Mouse (Mus musculus) midbrain, embryonic 13.5 days (tissue): Measurements from ENCODE around the gene Nceh1. TPM values are rescaled to one million over a fixed set of nuclear protein-coding genes. Genes with fewer than 3 reads are reported as not detected.

Source experiments
- ATAC-seq: fragments of 200-750 bp; cut with Nextera tagmentation; 2 replicates; pipeline ENCODE4 v1.8.0; 2017; ENCODE audit warnings: mild to moderate bottlenecking, moderate TSS enrichment, moderate library complexity
- H3K27ac ChIP-seq: fragments of 300-500 bp; sonication (generic); 2 replicates; pipeline ENCODE4 v1.5.1; 2015; ENCODE audit warnings: inconsistent platforms, mild to moderate bottlenecking, moderate library complexity
- H3K27me3 ChIP-seq: fragments of 300-500 bp; sonication (generic); 2 replicates; pipeline ENCODE4 v1.6.1; 2015; ENCODE audit warnings: mild to moderate bottlenecking, inconsistent platforms
- H3K36me3 ChIP-seq: fragments of 300-500 bp; sonication (generic); 2 replicates; pipeline ENCODE4 v1.6.1; 2015; ENCODE audit warnings: mild to moderate bottlenecking, inconsistent platforms
- H3K4me1 ChIP-seq: fragments of 300-500 bp; sonication (generic); replicated peaks from 2 replicates; pipeline ENCODE4 v1.6.1; 2015; ENCODE audit warnings: inconsistent platforms
- H3K4me2 ChIP-seq: fragments of 300-500 bp; sonication (generic); replicated peaks from 2 replicates; pipeline ENCODE4 v1.6.1; 2015; ENCODE audit warnings: moderate library complexity, mild to moderate bottlenecking, inconsistent platforms
- H3K4me3 ChIP-seq: fragments of 300-500 bp; sonication (generic); replicated peaks from 2 replicates; pipeline ENCODE4 v1.5.1; 2015; ENCODE audit warnings: mild to moderate bottlenecking, inconsistent platforms
- H3K9ac ChIP-seq: fragments of 300-500 bp; sonication (generic); replicated peaks from 2 replicates; pipeline ENCODE4 v1.6.1; 2015; ENCODE audit warnings: mild to moderate bottlenecking, inconsistent platforms
- H3K9me3 ChIP-seq: fragments of 300-500 bp; sonication (generic); 2 replicates; pipeline ENCODE4 v1.6.1; 2016; ENCODE audit warnings: mild to moderate bottlenecking, inconsistent platforms
- WGBS: fragments of 180-500 bp; shearing (Covaris S2); methylation state at CpG from one replicate; pipeline ENCODE4 v1.1.7; 2015; 5-methylcytosine and 5-hydroxymethylcytosine counted together
- polyA plus RNA-seq: library from polyadenylated mRNA; unstranded; fragments of >200 nt; fragmentation: Nextera tagmentation; extraction: Ambion mirVana; gene quantifications from 2 replicates; pipeline ENCODE4 v1.2.1, GENCODE M21; 2015

Gene Nceh1
- polyA plus RNA-seq, 1 experiment from 2014 or later = 4.8 TPM

DNA sequence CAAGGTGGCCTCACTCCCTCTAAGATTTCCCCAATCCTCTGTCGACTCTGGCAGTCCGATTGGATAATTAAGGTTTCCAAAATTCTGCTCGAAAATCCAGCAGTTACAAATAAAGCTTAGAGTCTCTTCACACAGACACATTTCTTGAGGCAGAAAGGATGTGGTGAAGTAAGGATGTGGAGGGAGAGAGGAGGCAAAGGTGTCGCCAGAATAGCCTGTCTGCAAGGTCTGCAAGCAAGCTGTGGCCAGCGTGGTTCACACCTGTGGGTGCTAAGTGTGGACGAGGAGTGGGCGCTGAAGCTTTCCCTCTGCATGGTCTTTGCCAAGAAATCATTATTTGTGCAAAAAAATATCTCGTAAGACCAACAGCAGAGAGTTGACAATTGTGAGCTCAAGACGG lies 139.8 kb downstream of the Nceh1 start:
- Histone ChIP-seq H3K4me1 (no peaks in the 10 kb centered on the region), H3K27ac (no peak overlapping the region), H3K36me3 (no peaks in the 10 kb centered on the region), H3K27me3 (no peaks in the 10 kb centered on the region), H3K4me3 (no peak overlapping the region), H3K4me2 (no peak overlapping the region), H3K9ac (no peak overlapping the region), H3K9me3 (no peaks in the 10 kb centered on the region)
- no peak for ATAC-seq
- WGBS = 90% methylated on average over 9 of the region's 9 CpGs

DNA sequence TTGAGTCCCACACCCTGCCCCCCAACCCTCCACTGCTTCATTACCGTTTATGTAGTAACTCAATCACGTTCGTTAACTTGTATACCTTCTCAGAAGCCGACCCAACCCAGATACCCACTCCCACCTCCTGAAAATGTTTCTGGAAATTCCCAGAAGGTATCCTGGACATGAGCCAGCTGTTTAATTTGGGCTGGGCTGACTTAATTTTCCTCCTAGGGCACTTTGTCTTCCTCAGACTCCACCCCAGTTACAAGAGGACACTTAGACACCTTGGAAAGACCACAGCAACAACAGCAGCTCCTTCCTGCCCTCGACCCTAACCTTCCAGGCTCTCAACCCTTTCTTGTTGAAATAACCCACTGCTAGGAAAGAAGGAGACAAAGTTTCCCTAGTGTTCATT lies 140.8 kb downstream of the Nceh1 start:
- Histone ChIP-seq H3K4me2 (no peak overlapping the region), H3K36me3 (no peaks in the 10 kb centered on the region), H3K4me1 (no peaks in the 10 kb centered on the region), H3K9ac (no peak overlapping the region), H3K27ac (no peak overlapping the region), H3K9me3 (no peaks in the 10 kb centered on the region), H3K27me3 (no peaks in the 10 kb centered on the region), H3K4me3 (no peak overlapping the region)
- 84% methylated on average over 5 of the region's 5 CpGs for WGBS
- no peak for ATAC-seq

DNA sequence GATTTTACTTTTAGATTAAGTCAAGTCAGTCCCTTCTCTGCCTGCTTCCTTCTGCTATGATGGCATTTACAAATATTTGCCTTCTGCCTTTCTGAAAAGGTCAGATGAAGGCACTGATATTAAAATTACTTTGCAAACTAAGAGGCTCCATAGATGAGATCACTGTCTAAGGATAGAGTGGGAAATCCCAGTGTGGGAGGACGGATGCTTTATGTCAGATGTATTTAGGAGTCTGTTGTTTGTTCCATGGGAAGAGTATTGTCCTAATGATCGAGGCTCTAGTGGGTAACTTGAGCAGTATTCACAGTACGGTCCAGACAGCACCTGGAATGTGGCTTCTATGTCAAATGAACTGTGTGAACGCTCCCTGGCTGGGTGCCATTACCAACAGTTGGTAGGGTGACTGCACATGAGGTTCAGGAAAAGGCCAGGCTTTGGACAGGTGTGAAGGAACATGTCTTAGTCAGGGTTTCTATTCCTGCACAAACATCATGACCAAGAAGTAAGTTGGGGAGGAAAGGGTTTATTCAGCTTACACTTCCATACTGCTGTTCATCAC lies 143.9 kb downstream of the Nceh1 start:
- Histone ChIP-seq H3K4me2 (no peak overlapping the region), H3K4me3 (no peak overlapping the region), H3K36me3 (no peaks in the 10 kb centered on the region), H3K27ac (no peak overlapping the region), H3K9ac (no peak overlapping the region), H3K4me1 (no peaks in the 10 kb centered on the region), H3K27me3 (no peaks in the 10 kb centered on the region), H3K9me3 (no peaks in the 10 kb centered on the region)
- ATAC-seq = no peak
- 75% methylated on average over 4 of the region's 4 CpGs for WGBS

DNA sequence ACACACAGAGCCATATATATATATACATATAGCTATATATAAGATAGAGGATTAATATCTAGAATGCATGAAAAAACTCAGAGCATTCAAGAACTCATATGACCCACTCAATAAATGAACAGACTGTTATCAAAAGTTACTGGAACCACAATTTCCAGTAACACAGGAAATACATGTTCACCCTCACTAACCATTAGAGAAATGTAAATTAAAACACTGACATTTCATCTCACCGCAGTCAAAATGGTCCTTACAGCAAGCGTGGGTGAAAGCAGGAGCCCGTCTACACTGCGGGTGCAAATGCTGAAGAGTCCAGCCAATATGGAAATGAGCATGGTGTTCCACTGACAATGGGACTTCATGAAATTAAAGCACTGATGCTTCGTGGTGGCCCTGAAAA lies 147.9 kb downstream of the Nceh1 start:
- no peak for ATAC-seq
- Histone ChIP-seq H3K4me1 (no peaks in the 10 kb centered on the region), H3K9me3 (no peaks in the 10 kb centered on the region), H3K4me2 (no peak overlapping the region), H3K27me3 (no peaks in the 10 kb centered on the region), H3K4me3 (no peak overlapping the region), H3K9ac (no peak overlapping the region), H3K27ac (no peak overlapping the region), H3K36me3 (no peaks in the 10 kb centered on the region)
- 87% methylated on average over 5 of the region's 5 CpGs for WGBS

Other genes starting within 250 kb of the Nceh1 start
- gene Ect2, start 29.1 kb upstream of the Nceh1 start, polyA plus RNA-seq = 33.1 and 33.2 TPM in 2 replicates
- 0.06 and 0.07 TPM in 2 replicates for gene Tnfsf10, start 134.1 kb downstream of the Nceh1 start, polyA plus RNA-seq
- gene Ghsr, start 188.4 kb downstream of the Nceh1 start, polyA plus RNA-seq = 0.13 and 0.27 TPM in 2 replicates